Mouse (Mus musculus) megakaryocyte, embryonic 14.5 days (primary cell): ENCODE data around the gene Nrtn.

Experiments
- FLI1 ChIP-seq: IDR thresholded peaks from 2 replicates; pipeline ENCODE4 v1.6.1; 2012; ENCODE audit warnings: low read length, inconsistent platforms, mixed read lengths
- GATA1 ChIP-seq: IDR thresholded peaks from 3 replicates; pipeline ENCODE4 v1.6.1; 2012; ENCODE audit warnings: mixed read lengths, low read length, inconsistent platforms, borderline replicate concordance

DNA sequence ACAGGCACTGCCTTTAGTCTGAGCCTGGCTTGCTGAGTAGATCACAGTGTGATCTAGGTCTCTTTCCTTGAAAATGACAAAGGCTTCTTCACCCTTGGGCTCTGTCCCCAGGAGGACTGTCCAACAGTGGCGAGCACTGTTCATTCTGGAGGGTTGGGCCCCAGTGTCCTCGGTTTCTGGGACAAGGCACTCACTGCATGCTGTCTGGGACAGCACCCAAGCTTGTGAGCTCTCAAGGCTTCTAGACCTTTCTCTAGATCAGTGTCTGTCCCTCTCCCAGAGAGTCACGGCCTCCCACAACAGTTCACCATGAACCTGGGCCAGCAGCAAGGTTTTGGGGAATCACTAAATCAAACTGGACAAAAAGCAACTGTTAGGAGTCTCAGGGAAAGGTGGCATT, 35.3 kb upstream of the Nrtn start:
- TF ChIP-seq GATA1 (no peak), FLI1 (no peak)
